Mouse (Mus musculus) neural tube, embryonic 12.5 days (tissue): ENCODE data around the gene Lce3b. TPM values are rescaled to one million over a fixed set of nuclear protein-coding genes. Genes with fewer than 3 reads are reported as not detected.

Source experiments
- polyA plus RNA-seq: library from polyadenylated mRNA; unstranded; fragments of >200 nt; fragmentation: Nextera tagmentation; extraction: Ambion mirVana; gene quantifications from 2 replicates; pipeline ENCODE4 v1.2.1, GENCODE M21; 2016

Lce3b gene
- polyA plus RNA-seq, 1 experiment from 2014 or later = not detected

Other genes with a start within 250 kb of the Lce3b start
- gene Lce1d, start 245.8 kb upstream of the Lce3b start, polyA plus RNA-seq = not detected in 2 replicates
- gene Lce1e, start 223.9 kb upstream of the Lce3b start, polyA plus RNA-seq = not detected in 2 replicates
- gene Lce1f, start 212.6 kb upstream of the Lce3b start, polyA plus RNA-seq = not detected in 2 replicates
- not detected in 2 replicates for gene Gm38119, start 193.9 kb upstream of the Lce3b start, polyA plus RNA-seq
- gene Lce1g, start 180.6 kb upstream of the Lce3b start, polyA plus RNA-seq = not detected in 2 replicates
- gene Lce1h, start 167.9 kb upstream of the Lce3b start, polyA plus RNA-seq = not detected in 2 replicates
- gene Lce1i, start 154.1 kb upstream of the Lce3b start, polyA plus RNA-seq = not detected in 2 replicates
- not detected in 2 replicates for gene Lce1j, start 142.5 kb upstream of the Lce3b start, polyA plus RNA-seq
- not detected in 2 replicates for gene Lce1k, start 125.1 kb upstream of the Lce3b start, polyA plus RNA-seq
- gene Kprp, start 105.7 kb upstream of the Lce3b start, polyA plus RNA-seq = not detected in 2 replicates
- gene Lce1l, start 81.7 kb upstream of the Lce3b start, polyA plus RNA-seq = not detected in 2 replicates
- not detected in 2 replicates for gene 2310050C09Rik, start 62.8 kb upstream of the Lce3b start, polyA plus RNA-seq
- gene Lce3a, start 6.7 kb upstream of the Lce3b start, polyA plus RNA-seq = not detected in 2 replicates
- not detected in 2 replicates for gene Lce3c, start 11.5 kb downstream of the Lce3b start, polyA plus RNA-seq
- not detected in 2 replicates for gene Lce3d, start 24.4 kb downstream of the Lce3b start, polyA plus RNA-seq
- not detected in 2 replicates for gene Lce3e, start 34.1 kb downstream of the Lce3b start, polyA plus RNA-seq
- not detected in 2 replicates for gene Lce3f, start 59.2 kb downstream of the Lce3b start, polyA plus RNA-seq
- gene Crct1, start 82.7 kb downstream of the Lce3b start, polyA plus RNA-seq = 0.32 TPM in 1 of 2 replicates, not detected in the other
- not detected in 2 replicates for gene Lce1m, start 86.1 kb downstream of the Lce3b start, polyA plus RNA-seq
- gene Gm4858, start 135.8 kb downstream of the Lce3b start, polyA plus RNA-seq = not detected in 2 replicates
- not detected in 2 replicates for gene Crnn, start 211.8 kb downstream of the Lce3b start, polyA plus RNA-seq